Mouse (Mus musculus) liver, postnatal 0 days (tissue): ENCODE data around the gene Stpg4. TPM values are rescaled to one million over a fixed set of nuclear protein-coding genes. Genes with fewer than 3 reads are reported as not detected.

ENCODE experiments used
- ATAC-seq: fragments of 200-750 bp; cut with Nextera tagmentation; 2 replicates; pipeline ENCODE4 v1.8.0; 2017; ENCODE audit warnings: mild to moderate bottlenecking, moderate library complexity
- DNase-seq: peaks from one replicate; pipeline ENCODE4 v3.0.0-alpha.2; 2016
- H3K27ac ChIP-seq: fragments of 300-500 bp; sonication (generic); 2 replicates; pipeline ENCODE4 v1.5.1; 2014; ENCODE audit warnings: antibody characterized with exemption, moderate library complexity, mild to moderate bottlenecking, low read depth
- H3K27me3 ChIP-seq: fragments of 300-500 bp; sonication (generic); 2 replicates; pipeline ENCODE4 v1.6.1; 2014; ENCODE audit warnings: low read length, control low read depth, mixed read lengths; ENCODE audit not compliant: insufficient read depth
- H3K36me3 ChIP-seq: fragments of 300-500 bp; sonication (generic); replicated peaks from 2 replicates; pipeline ENCODE4 v1.6.1; 2014; ENCODE audit warnings: mild to moderate bottlenecking, control low read depth, low read length, moderate library complexity, mixed read lengths; ENCODE audit not compliant: insufficient read depth
- H3K4me1 ChIP-seq: fragments of 300-500 bp; sonication (generic); 2 replicates; pipeline ENCODE4 v1.6.1; 2014; ENCODE audit warnings: antibody characterized with exemption, mild to moderate bottlenecking, control low read depth; ENCODE audit not compliant: insufficient read depth
- H3K4me2 ChIP-seq: fragments of 300-500 bp; sonication (generic); 2 replicates; pipeline ENCODE4 v1.6.1; 2014; ENCODE audit warnings: low read depth, mild to moderate bottlenecking, low read length, moderate library complexity, mixed read lengths
- H3K4me3 ChIP-seq: fragments of 300-500 bp; sonication (generic); 2 replicates; pipeline ENCODE4 v1.5.1; 2014; ENCODE audit warnings: low read depth, low read length
- H3K9ac ChIP-seq: fragments of 300-500 bp; sonication (generic); replicated peaks from 2 replicates; pipeline ENCODE4 v1.6.1; 2014; ENCODE audit warnings: mild to moderate bottlenecking, moderate library complexity
- H3K9me3 ChIP-seq: fragments of 300-500 bp; sonication (generic); 2 replicates; pipeline ENCODE4 v1.6.1; 2016; ENCODE audit warnings: mild to moderate bottlenecking, control low read depth, low read length, mixed read lengths
- CTCF ChIP-seq: sonication (generic); IDR thresholded peaks from 2 replicates; pipeline ENCODE4 v1.5.1; 2016; ENCODE audit warnings: antibody characterized with exemption, low read depth
- EP300 ChIP-seq: IDR thresholded peaks from 2 replicates; pipeline ENCODE4 v1.6.1; 2016; ENCODE audit warnings: antibody characterized with exemption, low read depth, mild to moderate bottlenecking
- WGBS: fragments of 180-500 bp; shearing (Covaris S2); extraction: QIAGEN DNeasy Blood & Tissue Kit; methylation state at CpG from one replicate; pipeline ENCODE4 v1.1.7; 2014; ENCODE audit not compliant: insufficient replicate concordance; 5-methylcytosine and 5-hydroxymethylcytosine counted together
- polyA plus RNA-seq: library from polyadenylated mRNA; unstranded; fragments of >200 nt; fragmentation: Nextera tagmentation; extraction: Ambion mirVana; gene quantifications from 2 replicates; pipeline ENCODE4 v1.2.1, GENCODE M21; 2015

Stpg4 gene
- polyA plus RNA-seq, 1 experiment from 2014 or later, result not detected

- peak overlapping the region; percentile 67 for H3K4me2 ChIP-seq
- H3K4me1 ChIP-seq, result peaks cover 26% of the 10 kb centered on the region
- no peaks in the 10 kb centered on the region for H3K36me3 ChIP-seq
- no peak overlapping the region for H3K4me3 ChIP-seq
- H3K27me3 ChIP-seq, result no peaks in the 10 kb centered on the region
- H3K27ac ChIP-seq, result no peak overlapping the region
- no peak overlapping the region for H3K9ac ChIP-seq
- ATAC-seq (no peak), DNase-seq (no peak)
- H3K9me3 ChIP-seq, result no peaks in the 10 kb centered on the region
- WGBS, result 49% methylated on average over 17 of the region's 17 CpGs
- TF ChIP-seq EP300, result no peak
- TF ChIP-seq CTCF, result no peak
Measured at GRCm38 (mm10) chr17:87460669-87461498, 33.3 kb upstream of the Stpg4 start.

- no peaks in the 10 kb centered on the region for H3K36me3 ChIP-seq
- H3K27me3 ChIP-seq, result no peaks in the 10 kb centered on the region
- H3K4me2 ChIP-seq, result peak overlapping the region; percentile 67
- H3K4me1 ChIP-seq, result peaks cover 26% of the 10 kb centered on the region
- 24% methylated on average over 14 of the region's 14 CpGs for WGBS
- H3K9ac ChIP-seq, result peak overlapping the region; percentile 36; the same call in 1 of the 2 replicates
- ATAC-seq (peak; percentile 39; the same call in 1 of the 2 replicates), DNase-seq (no peak)
- H3K9me3 ChIP-seq, result no peaks in the 10 kb centered on the region
- H3K4me3 ChIP-seq, result no peak overlapping the region
- TF ChIP-seq CTCF (no peak), EP300 (no peak)
- peak overlapping the region; percentile 67 for H3K27ac ChIP-seq
Measured at GRCm38 (mm10) chr17:87459750-87460668, 32.5 kb upstream of the Stpg4 start.

GRCm38 (mm10) chr17:87458911-87459749 lies 31.6 kb upstream of the Stpg4 start:
- ATAC-seq, result peak; percentile 75
- Histone ChIP-seq H3K4me3 (no peak overlapping the region), H3K4me2 (peak overlapping the region; percentile 67), H3K27ac (peak overlapping the region; percentile 70), H3K27me3 (no peaks in the 10 kb centered on the region), H3K9ac (peak overlapping the region; percentile 36), H3K36me3 (no peaks in the 10 kb centered on the region), H3K4me1 (peaks cover 26% of the 10 kb centered on the region), H3K9me3 (no peaks in the 10 kb centered on the region)
- 9% methylated on average over 15 of the region's 17 CpGs for WGBS
- TF ChIP-seq CTCF (no peak), EP300 (no peak)
- DNase-seq, result peak; percentile 41

GRCm38 (mm10) chr17:87457961-87458360 lies 30.4 kb upstream of the Stpg4 start:
- peak; percentile 62 for ATAC-seq
- no peaks in the 10 kb centered on the region for H3K36me3 ChIP-seq
- H3K4me3 ChIP-seq, result no peak overlapping the region
- TF ChIP-seq EP300, result no peak
- no peak for TF ChIP-seq CTCF
- no peak overlapping the region; the same call in 1 of the 2 replicates for H3K4me2 ChIP-seq
- no peaks in the 10 kb centered on the region for H3K9me3 ChIP-seq
- 57% methylated on average over 7 of the region's 7 CpGs for WGBS
- H3K9ac ChIP-seq, result no peak overlapping the region
- H3K27ac ChIP-seq, result no peak overlapping the region
- peak; percentile 44 for DNase-seq
- H3K4me1 ChIP-seq, result peaks cover 26% of the 10 kb centered on the region
- no peaks in the 10 kb centered on the region for H3K27me3 ChIP-seq

- Histone ChIP-seq H3K4me2 (no peak overlapping the region), H3K27me3 (no peaks in the 10 kb centered on the region), H3K9ac (no peak overlapping the region), H3K4me1 (peaks cover 15% of the 10 kb centered on the region), H3K36me3 (no peaks in the 10 kb centered on the region), H3K9me3 (no peaks in the 10 kb centered on the region), H3K4me3 (no peak overlapping the region), H3K27ac (no peak overlapping the region)
- DNase-seq (no peak), ATAC-seq (no peak)
- no peak for TF ChIP-seq EP300
- TF ChIP-seq CTCF, result no peak
- 82% methylated on average over 3 of the region's 3 CpGs for WGBS
Measured at GRCm38 (mm10) chr17:87454121-87454520, 26.6 kb upstream of the Stpg4 start.
